Mouse (Mus musculus): Measurements from ENCODE around the gene Syn3.

DNA sequence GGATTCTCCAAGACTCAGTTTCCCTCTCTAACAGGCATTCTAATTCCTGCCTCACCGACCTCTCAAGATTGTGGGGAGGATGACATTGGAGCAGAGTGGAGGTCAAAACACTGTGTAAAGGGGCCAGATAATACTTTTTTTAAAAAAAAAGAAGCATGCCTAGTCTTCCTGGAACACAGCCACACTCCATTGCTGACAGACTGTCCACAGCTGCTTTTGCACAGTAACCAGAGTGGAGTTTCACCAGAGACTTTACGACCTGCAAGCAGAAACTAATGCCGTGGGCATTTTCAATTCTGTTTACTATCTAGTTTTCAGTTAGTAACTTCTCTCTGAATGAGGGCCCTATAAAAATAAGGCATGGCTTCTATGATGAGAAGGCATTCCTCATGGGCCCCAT is 297.7 kb downstream of the Syn3 start:
- TF ChIP-seq POLR2A (IDR thresholded peaks at IDR 0.05; ENCODE audit: control insufficient read depth, extremely low read depth, insufficient read depth, low read length, poor library complexity) (no peak), CTCF (IDR thresholded peaks at IDR 0.05; ENCODE audit: borderline replicate concordance, control insufficient read depth, extremely low read depth, insufficient read depth, low read length, poor library complexity) (no peak)

Data from thymus, adult 2 months (tissue).